Mouse (Mus musculus): ENCODE results near the gene Rbm15. TPM values are rescaled to one million over a fixed set of nuclear protein-coding genes. Genes with fewer than 3 reads are reported as not detected.
A peak's percentile ranks its signal among the peaks of the same experiment; 100 is the strongest.

Gene Rbm15
- total and polyA plus RNA-seq, 2 experiments = 4.2 to 17.2 TPM

- Histone ChIP-seq H3K27ac (replicated peaks; ENCODE audit: insufficient read depth, low read depth, low read length) (no peak overlapping the region), H3K36me3 (ENCODE audit: control insufficient read depth, insufficient read depth, low read length) (no peaks in the 10 kb centered on the region), H3K79me2 (ENCODE audit: control insufficient read depth, insufficient read depth, low read length) (no peaks in the 10 kb centered on the region), H3K4me3 (ENCODE audit: insufficient read depth, low read depth, low read length) (no peak overlapping the region), H3K4me1 (ENCODE audit: control insufficient read depth, insufficient read depth, low read length) (no peaks in the 10 kb centered on the region), H3K27me3 (ENCODE audit: control insufficient read depth, insufficient read depth, low read length) (no peaks in the 10 kb centered on the region), H3K9ac (ENCODE audit: low read depth, low read length) (no peak overlapping the region)
- no peak for DNase-seq (ENCODE audit: extremely low read depth, low read depth, low spot score)
- WGBS = 86% methylated on average over 8 of the region's 8 CpGs
- TF ChIP-seq CTCF (IDR thresholded peaks at IDR 0.05; ENCODE audit: low read depth, low read length) = no peak
- TF ChIP-seq POLR2A (IDR thresholded peaks at IDR 0.05; ENCODE audit: extremely low read depth, insufficient read depth, low read length) = no peak
These were observed 34.6 kb upstream of the Rbm15 start for GRCm38 (mm10) chr3:107367938-107368599.

DNA sequence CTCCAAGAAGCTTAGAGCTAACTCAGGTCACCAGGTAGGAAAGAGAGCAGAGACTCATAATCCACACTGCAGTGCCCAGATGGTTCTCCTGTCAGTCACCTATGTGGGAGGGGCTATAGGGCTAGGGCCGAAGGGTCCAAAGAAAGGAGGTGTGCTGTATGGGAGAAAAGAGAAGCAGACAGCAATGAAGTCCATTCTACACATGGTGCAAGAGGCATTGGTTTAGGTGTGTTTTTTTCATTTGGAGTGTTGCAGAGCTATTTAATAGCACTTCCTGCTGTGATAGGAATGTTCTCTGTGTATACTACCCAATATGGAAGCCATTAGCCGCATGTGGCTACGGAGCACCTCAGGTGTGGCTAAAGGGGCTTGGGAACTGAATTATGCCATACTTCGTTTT is 31.9 kb upstream of the Rbm15 start:
- Histone ChIP-seq H3K9ac (ENCODE audit: low read depth, low read length) (no peak overlapping the region), H3K4me3 (ENCODE audit: insufficient read depth, low read depth, low read length) (no peak overlapping the region), H3K79me2 (ENCODE audit: control insufficient read depth, insufficient read depth, low read length) (no peaks in the 10 kb centered on the region), H3K27ac (replicated peaks; ENCODE audit: insufficient read depth, low read depth, low read length) (no peak overlapping the region), H3K36me3 (ENCODE audit: control insufficient read depth, insufficient read depth, low read length) (no peaks in the 10 kb centered on the region), H3K27me3 (ENCODE audit: control insufficient read depth, insufficient read depth, low read length) (no peaks in the 10 kb centered on the region), H3K4me1 (ENCODE audit: control insufficient read depth, insufficient read depth, low read length) (no peaks in the 10 kb centered on the region)
- no peak for TF ChIP-seq POLR2A (IDR thresholded peaks at IDR 0.05; ENCODE audit: extremely low read depth, insufficient read depth, low read length)
- no peak for TF ChIP-seq CTCF (IDR thresholded peaks at IDR 0.05; ENCODE audit: low read depth, low read length)
- WGBS = 78% methylated on average over 4 of the region's 4 CpGs
- no peak for DNase-seq (ENCODE audit: extremely low read depth, low read depth, low spot score)

DNA sequence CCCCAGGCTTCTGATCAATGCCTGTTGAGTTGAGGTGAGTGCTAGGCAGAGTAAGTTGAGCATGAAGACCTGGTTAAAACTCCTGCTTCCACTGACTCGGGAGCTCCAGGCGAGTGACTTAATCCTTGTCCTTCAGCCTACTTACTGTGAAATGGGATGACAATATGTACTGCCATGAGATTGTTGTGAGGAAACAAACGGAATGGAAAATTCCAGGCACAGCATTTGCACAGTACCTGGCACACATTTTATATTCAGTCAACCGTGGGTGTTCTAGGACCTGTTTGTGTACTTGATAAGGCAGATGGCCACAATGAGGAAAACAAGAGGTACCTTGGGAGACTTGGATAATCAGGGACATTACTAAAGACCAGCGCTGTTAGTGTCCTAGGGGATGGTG is 29.9 kb upstream of the Rbm15 start:
- no peaks in the 10 kb centered on the region for H3K4me1 ChIP-seq (ENCODE audit: control insufficient read depth, insufficient read depth, low read length)
- H3K36me3 ChIP-seq (ENCODE audit: control insufficient read depth, insufficient read depth, low read length) = no peaks in the 10 kb centered on the region
- no peak for TF ChIP-seq POLR2A (IDR thresholded peaks at IDR 0.05; ENCODE audit: extremely low read depth, insufficient read depth, low read length)
- TF ChIP-seq CTCF (IDR thresholded peaks at IDR 0.05; ENCODE audit: low read depth, low read length) = no peak
- no peak overlapping the region for H3K27ac ChIP-seq (replicated peaks; ENCODE audit: insufficient read depth, low read depth, low read length)
- no peaks in the 10 kb centered on the region for H3K79me2 ChIP-seq (ENCODE audit: control insufficient read depth, insufficient read depth, low read length)
- no peak overlapping the region for H3K4me3 ChIP-seq (ENCODE audit: insufficient read depth, low read depth, low read length)
- no peaks in the 10 kb centered on the region for H3K27me3 ChIP-seq (ENCODE audit: control insufficient read depth, insufficient read depth, low read length)
- no peak for DNase-seq (ENCODE audit: extremely low read depth, low read depth, low spot score)
- WGBS = 82% methylated on average over 5 of the region's 5 CpGs
- no peak overlapping the region for H3K9ac ChIP-seq (ENCODE audit: low read depth, low read length)

DNA sequence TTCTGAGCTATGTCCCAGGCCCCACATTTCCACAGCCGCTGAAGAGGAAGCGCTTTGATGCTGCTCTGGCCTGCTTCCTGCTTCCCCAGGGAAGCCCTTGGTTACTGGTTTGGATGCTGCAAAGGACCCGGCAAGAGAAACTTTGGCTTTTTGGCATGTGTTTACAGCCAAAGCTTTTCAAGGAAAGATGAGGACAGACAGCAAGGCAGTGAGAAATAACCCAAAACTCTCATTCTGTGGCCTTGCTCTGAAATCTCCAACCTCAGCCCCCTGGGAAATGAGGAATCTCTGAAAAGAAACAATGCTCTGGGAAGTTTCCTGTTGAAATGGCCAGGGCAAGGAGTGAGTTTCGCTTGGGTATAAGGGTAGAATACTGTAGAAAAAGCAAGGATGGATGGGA is 26.9 kb upstream of the Rbm15 start:
- no peak overlapping the region for H3K27ac ChIP-seq (replicated peaks; ENCODE audit: insufficient read depth, low read depth, low read length)
- TF ChIP-seq CTCF (IDR thresholded peaks at IDR 0.05; ENCODE audit: low read depth, low read length) (no peak), POLR2A (IDR thresholded peaks at IDR 0.05; ENCODE audit: extremely low read depth, insufficient read depth, low read length) (no peak)
- H3K9ac ChIP-seq (ENCODE audit: low read depth, low read length) = no peak overlapping the region
- no peak for DNase-seq (ENCODE audit: extremely low read depth, low read depth, low spot score)
- no peak overlapping the region for H3K4me3 ChIP-seq (ENCODE audit: insufficient read depth, low read depth, low read length)
- H3K4me1 ChIP-seq (ENCODE audit: control insufficient read depth, insufficient read depth, low read length) = no peaks in the 10 kb centered on the region; the same call in 1 of the 2 replicates
- no peaks in the 10 kb centered on the region for H3K79me2 ChIP-seq (ENCODE audit: control insufficient read depth, insufficient read depth, low read length)
- 75% methylated on average over 4 of the region's 4 CpGs for WGBS
- H3K36me3 ChIP-seq (ENCODE audit: control insufficient read depth, insufficient read depth, low read length) = no peaks in the 10 kb centered on the region
- H3K27me3 ChIP-seq (ENCODE audit: control insufficient read depth, insufficient read depth, low read length) = no peaks in the 10 kb centered on the region

DNA sequence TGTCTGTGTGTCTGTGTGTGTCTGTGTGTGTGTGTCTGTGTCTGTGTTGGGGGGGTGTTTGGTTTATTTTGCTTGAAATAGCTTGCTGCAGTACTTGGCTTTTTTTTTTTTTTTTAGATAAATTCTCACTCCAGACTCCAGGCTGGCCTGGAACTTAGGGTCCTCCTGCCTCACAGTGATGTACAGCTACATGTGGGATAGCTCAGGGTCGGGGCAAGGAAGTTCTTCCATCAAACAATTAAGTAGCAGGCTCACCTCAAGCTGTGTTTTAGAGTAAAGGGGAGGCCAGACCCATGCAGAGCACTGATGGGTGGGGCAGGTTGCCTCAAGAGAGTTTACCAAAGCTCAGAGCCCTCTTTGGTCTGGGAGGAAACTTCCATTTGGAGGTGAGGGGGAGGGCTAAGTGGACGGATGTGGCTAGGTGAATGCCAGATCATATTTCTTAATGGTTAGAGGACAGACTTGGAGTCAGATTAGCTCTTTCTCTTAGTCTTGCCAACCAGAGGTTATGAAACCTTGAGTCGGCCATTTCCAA is 24.3 kb upstream of the Rbm15 start:
- no peaks in the 10 kb centered on the region for H3K36me3 ChIP-seq (ENCODE audit: control insufficient read depth, insufficient read depth, low read length)
- no peak overlapping the region for H3K27ac ChIP-seq (replicated peaks; ENCODE audit: insufficient read depth, low read depth, low read length)
- TF ChIP-seq POLR2A (IDR thresholded peaks at IDR 0.05; ENCODE audit: extremely low read depth, insufficient read depth, low read length) = no peak
- TF ChIP-seq CTCF (IDR thresholded peaks at IDR 0.05; ENCODE audit: low read depth, low read length) = no peak
- no peaks in the 10 kb centered on the region for H3K79me2 ChIP-seq (ENCODE audit: control insufficient read depth, insufficient read depth, low read length)
- H3K27me3 ChIP-seq (ENCODE audit: control insufficient read depth, insufficient read depth, low read length) = no peaks in the 10 kb centered on the region
- H3K4me1 ChIP-seq (ENCODE audit: control insufficient read depth, insufficient read depth, low read length) = no peaks in the 10 kb centered on the region; the same call in 1 of the 2 replicates
- DNase-seq (ENCODE audit: extremely low read depth, low read depth, low spot score) = no peak
- no peak overlapping the region for H3K4me3 ChIP-seq (ENCODE audit: insufficient read depth, low read depth, low read length)
- WGBS = 83% methylated on average over 3 of the region's 3 CpGs
- H3K9ac ChIP-seq (ENCODE audit: low read depth, low read length) = no peak overlapping the region

DNA sequence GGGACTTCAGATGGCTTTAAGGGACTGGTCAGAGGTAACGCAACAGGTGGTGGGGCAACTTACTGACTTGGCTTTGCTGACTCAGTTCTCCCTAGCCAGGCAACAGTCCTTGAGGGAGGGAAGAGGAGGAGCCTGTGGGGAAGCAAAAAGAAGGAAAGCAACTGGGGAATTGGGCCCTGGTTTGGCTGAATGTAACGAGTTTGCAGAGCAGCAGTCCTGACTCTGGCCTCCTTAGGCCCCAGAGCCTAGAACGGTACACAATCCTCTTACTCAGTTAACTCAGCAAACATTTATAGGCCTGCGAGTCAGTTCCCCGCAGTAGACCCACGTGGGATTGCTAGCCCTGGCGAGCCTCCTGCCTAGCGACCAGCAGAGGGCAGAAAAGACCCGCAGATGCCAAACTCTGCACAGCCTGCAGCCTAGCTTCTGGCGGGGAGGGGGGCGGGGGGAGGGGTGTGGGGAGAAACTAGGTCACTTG is 23.5 kb upstream of the Rbm15 start:
- no peaks in the 10 kb centered on the region for H3K36me3 ChIP-seq (ENCODE audit: control insufficient read depth, insufficient read depth, low read length)
- H3K4me3 ChIP-seq (ENCODE audit: insufficient read depth, low read depth, low read length) = peak overlapping the region; percentile 25; the same call in 1 of the 2 replicates
- no peaks in the 10 kb centered on the region for H3K27me3 ChIP-seq (ENCODE audit: control insufficient read depth, insufficient read depth, low read length)
- no peaks in the 10 kb centered on the region; the same call in 1 of the 2 replicates for H3K4me1 ChIP-seq (ENCODE audit: control insufficient read depth, insufficient read depth, low read length)
- TF ChIP-seq CTCF (IDR thresholded peaks at IDR 0.05; ENCODE audit: low read depth, low read length) (peak; percentile 86), POLR2A (IDR thresholded peaks at IDR 0.05; ENCODE audit: extremely low read depth, insufficient read depth, low read length) (no peak)
- peak overlapping the region; percentile 57 for H3K9ac ChIP-seq (ENCODE audit: low read depth, low read length)
- no peak overlapping the region for H3K27ac ChIP-seq (replicated peaks; ENCODE audit: insufficient read depth, low read depth, low read length)
- no peaks in the 10 kb centered on the region for H3K79me2 ChIP-seq (ENCODE audit: control insufficient read depth, insufficient read depth, low read length)
- peak; percentile 69 for DNase-seq (ENCODE audit: extremely low read depth, low read depth, low spot score)
- 2% methylated on average over 11 of the region's 11 CpGs for WGBS
